Mouse (Mus musculus) natural killer cell, adult 2 months (primary cell): Measurements from ENCODE around the gene Zfp738.
"Not testable (repeated sequence)": the region's sequence is repeated elsewhere in the genome, so short reads cannot be mapped to it uniquely, and the experiment has no call there.

Source experiments
- DNase-seq, 2 experiments: peaks; one replicate each; pipeline ENCODE4 v3.0.0; 2022; ENCODE audit warnings: low spot score in 2 of 2

The Zfp738 gene

GRCm38 (mm10) chr13:67686971-67687370, at the start of gene Zfp738:
Zfp738 (minus strand) TSS chr13:67687071.
- DNase-seq, result no peak

DNA sequence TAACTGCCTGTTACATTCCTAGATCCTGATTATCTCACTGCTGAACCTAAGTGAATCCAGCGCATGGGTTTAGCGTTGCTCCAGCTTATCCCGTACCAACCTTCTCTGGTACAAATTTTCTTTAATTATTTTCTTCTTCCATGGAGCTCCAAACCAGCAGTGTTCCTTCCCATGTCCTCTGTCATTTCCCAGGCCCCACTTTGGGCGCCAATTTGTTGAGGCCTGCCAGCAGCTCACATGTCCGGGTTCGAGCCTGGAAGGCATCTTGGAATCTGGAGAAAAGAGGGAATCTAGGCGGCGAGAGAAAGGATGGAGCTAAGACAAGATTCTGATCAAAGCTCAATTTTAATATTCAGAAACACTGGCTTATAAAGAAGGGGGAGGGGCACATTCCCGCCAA, 47.5 kb upstream of the Zfp738 start:
- not testable (repeated sequence) for DNase-seq

DNA sequence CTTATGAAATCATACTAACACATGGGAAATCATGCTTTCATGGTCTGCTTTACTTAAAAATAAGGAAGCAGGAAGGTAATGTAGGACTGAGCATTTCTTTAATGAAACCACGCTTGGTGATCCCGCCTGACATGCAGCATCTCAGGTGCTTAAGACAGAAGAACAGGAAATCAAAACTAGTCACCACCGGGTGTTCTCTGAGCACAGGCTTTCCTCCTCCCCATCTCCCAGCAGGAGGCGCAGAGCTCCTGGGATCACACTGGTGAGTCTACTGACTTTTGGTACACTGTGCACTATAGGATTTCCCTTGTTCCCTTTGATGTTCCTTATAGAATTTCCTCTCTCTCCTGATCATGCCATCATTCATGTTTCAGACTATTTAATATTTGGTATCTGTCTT, 42.6 kb upstream of the Zfp738 start:
- not testable (repeated sequence) for DNase-seq

GRCm38 (mm10) chr13:67728641-67729318, 41.9 kb upstream of the Zfp738 start, which contains the start of gene Zfp65:
Zfp65 (minus strand) TSS chr13:67729173.
- peak; percentile 11 to 25 for DNase-seq

GRCm38 (mm10) chr13:67728106-67728505, 41.2 kb upstream of the Zfp738 start:
- DNase-seq, result no peak

GRCm38 (mm10) chr13:67725331-67725730, 38.5 kb upstream of the Zfp738 start:
- DNase-seq, result not testable (repeated sequence)

GRCm38 (mm10) chr13:67723848-67724479, 37.1 kb upstream of the Zfp738 start:
- peak; percentile 80 to 85 for DNase-seq

DNA sequence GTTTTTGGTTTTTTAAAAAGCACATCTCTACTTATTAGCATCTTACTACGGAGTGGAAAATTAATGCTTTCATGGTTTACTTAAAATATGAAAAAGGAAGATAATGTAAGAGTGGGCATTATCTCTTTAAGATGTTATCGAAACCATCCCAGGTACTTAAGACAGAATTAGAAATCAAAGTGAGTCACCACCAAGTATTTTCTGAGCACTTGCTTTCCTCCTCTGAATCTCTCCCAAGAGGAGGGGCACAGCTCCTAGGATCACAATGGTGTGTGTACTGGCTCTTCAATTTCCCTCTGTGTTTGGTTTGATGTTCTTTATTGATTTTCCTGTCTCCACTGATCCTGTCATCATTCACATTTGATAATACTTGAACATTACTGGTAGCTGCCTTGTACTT, 3.0 kb downstream of the Zfp738 start:
- DNase-seq, result not testable (repeated sequence)

DNA sequence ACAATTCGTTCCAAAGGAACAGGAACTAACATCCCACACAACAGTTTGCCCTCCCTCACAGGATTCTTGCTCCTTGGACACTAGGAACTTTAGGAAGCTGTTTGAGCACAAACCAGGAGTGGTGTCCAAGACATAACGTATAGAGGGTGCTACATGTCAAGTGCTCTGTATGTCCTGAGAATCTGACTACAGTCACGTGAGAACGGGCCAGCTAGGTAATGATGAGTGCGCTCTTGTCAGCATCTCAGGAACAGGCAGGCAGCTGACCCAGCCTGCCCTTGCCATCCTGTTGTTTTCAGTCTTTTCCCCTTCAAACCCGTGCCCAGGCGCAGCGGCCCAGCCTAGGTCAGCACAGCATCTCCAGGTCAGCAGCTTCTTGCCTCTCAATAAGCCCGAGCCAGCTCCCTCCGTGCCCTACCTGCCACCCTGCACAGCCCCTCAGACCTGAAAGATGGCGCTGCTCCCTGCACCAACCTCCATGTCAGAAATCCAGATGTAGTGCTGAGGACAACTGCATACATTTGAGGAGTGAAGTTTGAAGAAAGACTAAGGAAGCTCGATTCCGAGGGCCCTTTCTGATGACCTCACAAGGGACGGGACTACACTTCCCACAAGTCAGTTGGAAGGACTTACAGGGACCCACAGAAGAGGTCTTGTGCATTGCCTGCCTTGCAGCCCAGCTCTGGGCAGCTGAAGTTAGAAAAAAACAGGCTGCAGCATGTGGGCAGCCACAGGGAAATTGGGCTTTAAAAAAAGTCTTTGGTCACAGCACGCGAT, 3.7 kb downstream of the Zfp738 start:
- peak; percentile 77 to 80 for DNase-seq

DNA sequence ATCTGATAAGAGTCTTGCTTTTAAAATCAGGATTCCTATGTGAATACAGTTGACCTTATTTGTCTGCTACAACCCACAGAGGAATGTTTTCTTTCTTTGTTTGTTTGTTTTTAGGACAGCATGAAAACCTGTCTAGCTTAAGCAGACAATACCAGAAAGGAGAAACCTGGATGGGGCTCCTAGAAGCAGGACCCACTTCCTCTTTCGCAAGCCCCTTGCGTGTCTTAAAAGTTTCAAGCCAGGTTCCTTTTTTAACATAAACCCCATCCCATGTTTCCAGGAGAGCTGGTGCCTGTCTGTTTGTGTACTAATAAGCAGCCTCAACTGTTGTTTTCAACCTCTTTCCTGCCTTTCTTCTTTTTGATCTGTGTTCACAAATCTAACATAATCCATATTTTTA, 12.0 kb downstream of the Zfp738 start:
- no peak for DNase-seq

- no peak for DNase-seq
Measured at GRCm38 (mm10) chr13:67652496-67652895, 34.4 kb downstream of the Zfp738 start.

GRCm38 (mm10) chr13:67637294-67638007, 49.4 kb downstream of the Zfp738 start, which contains the start of the genes Gm49345 and Zfp729a:
Gm49345 (minus strand) TSS chr13:67637769.
Zfp729a (minus strand) TSS chr13:67637791.
- DNase-seq, result peak; percentile 76 to 84

DNA sequence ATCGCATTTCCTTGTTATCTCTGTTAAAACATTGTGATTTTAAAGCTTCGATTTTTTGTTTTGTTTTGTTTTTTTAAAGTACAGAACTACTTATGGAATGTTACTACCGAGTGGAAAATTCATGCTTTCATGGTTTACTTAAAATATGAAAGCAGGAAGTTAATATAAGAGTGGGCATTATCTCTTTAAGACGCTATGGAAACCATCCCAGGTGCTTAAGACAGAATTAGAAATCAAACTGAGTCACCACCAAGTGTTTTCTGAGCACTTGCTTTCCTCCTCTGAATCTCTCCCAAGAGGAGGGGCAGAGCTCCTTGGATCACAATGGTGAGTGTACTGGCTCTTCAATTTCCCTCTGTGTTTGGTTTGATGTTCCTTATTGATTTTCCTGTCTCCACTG, 76.8 kb downstream of the Zfp738 start:
- DNase-seq, result no peak

DNA sequence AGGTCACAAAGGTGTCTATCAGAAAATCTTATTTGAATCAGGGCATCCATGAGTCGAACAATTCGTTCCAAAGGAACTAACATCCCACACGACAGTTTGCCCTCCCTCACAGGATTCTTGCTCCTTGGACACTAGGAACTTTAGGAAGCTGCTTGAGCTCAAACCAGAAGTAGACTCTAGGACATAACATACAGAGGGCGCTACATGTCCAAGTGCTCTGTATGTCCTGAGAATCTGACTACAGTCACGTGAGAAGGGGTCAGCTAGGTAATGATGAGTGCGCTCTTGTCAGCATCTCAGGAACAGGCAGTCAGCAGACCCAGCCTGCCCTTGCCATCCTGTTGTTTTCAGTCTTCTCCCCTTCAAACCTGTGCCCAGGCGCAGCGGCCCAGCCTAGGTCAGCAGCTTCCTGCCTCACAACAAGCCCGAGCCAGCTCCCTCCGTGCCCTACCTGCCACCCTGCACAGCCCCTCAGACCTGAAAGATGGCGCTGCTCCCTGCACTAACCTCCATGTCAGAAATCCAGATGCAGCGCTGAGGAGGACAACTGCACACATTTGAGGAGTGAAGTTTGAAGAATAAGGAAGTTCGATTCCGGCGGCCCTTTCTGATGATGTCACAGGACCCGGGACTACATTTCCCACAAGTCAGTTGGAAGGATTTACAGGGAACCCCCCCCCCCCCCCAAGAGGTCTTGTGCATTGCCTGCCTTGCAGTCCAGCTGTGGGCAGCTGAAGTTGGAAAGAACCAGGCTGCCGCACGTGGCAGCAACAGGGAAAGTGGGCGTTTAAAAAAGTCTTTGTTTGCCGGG, 77.6 kb downstream of the Zfp738 start, which contains the start of gene Zfp729b:
Gene Zfp729b (minus strand): TSS at position 642 of the 811 bp plus-strand sequence.
- peak; percentile 83 to 90 for DNase-seq
